Mouse (Mus musculus) CH12.LX (cell line): ENCODE results near the gene Gm20716. TPM values are rescaled to one million over a fixed set of nuclear protein-coding genes. Genes with fewer than 3 reads are reported as not detected.
A peak's percentile ranks its signal among the peaks of the same experiment; 100 is the strongest.

Experiments
- DNase-seq: peaks from one replicate; pipeline ENCODE4 v3.0.0-alpha.2; 2013; ENCODE audit errors: extremely low read depth
- H3K27ac ChIP-seq: 2 replicates; pipeline ENCODE4 v1.5.1; 2012; ENCODE audit warnings: low read depth, mild to moderate bottlenecking, control low read depth, moderate library complexity; ENCODE audit not compliant: insufficient read depth
- H3K27me3 ChIP-seq: replicated peaks from 2 replicates; pipeline ENCODE3; 2012; ENCODE audit warnings: inconsistent platforms
- H3K36me3 ChIP-seq, 2 experiments: replicated peaks in 1 of 2; 2 replicates each; pipeline versions ENCODE3 to v1.6.1; 2012; ENCODE audit warnings: inconsistent platforms in 1 of 2, low read length in 1 of 2, mild to moderate bottlenecking in 1 of 2, mixed read lengths in 1 of 2, moderate library complexity in 1 of 2; ENCODE audit not compliant: control insufficient read depth in 1 of 2, insufficient read depth in 1 of 2
- H3K4me1 ChIP-seq, 2 experiments: 2 replicates each; pipeline ENCODE4 v1.6.1; 2012; ENCODE audit warnings: inconsistent platforms in 1 of 2, moderate library complexity in 1 of 2; ENCODE audit not compliant: insufficient read depth in 2 of 2, control insufficient read depth in 1 of 2
- H3K4me2 ChIP-seq: 2 replicates; pipeline ENCODE4 v1.6.1; 2012; ENCODE audit warnings: low read depth, mild to moderate bottlenecking, control low read depth; ENCODE audit not compliant: poor library complexity, insufficient read depth, severe bottlenecking
- H3K4me3 ChIP-seq, 3 experiments: fragments of 150-350 bp in 1 of 3; sonication (generic) in 1 of 3; replicated peaks in 1 of 3; 2 replicates each; pipeline versions ENCODE3 to v1.5.1; 2011 to 2012; ENCODE audit warnings: low read depth in 2 of 3, low read length in 2 of 3, mild to moderate bottlenecking in 2 of 3, moderate library complexity in 2 of 3, control low read depth in 1 of 3, improper control_type of control experiment in 1 of 3, inconsistent platforms in 1 of 3, mixed read lengths in 1 of 3; ENCODE audit not compliant: poor library complexity in 1 of 3
- H3K79me2 ChIP-seq: replicated peaks from 2 replicates; pipeline ENCODE4 v1.6.1; 2012; ENCODE audit warnings: mild to moderate bottlenecking, moderate library complexity; ENCODE audit not compliant: control insufficient read depth, poor library complexity, insufficient read depth, severe bottlenecking; ENCODE audit errors: extremely low read depth
- H3K9ac ChIP-seq: 2 replicates; pipeline ENCODE4 v1.6.1; 2012; ENCODE audit warnings: low read depth, mild to moderate bottlenecking, control low read depth, moderate library complexity; ENCODE audit not compliant: insufficient read depth
- H3K9me3 ChIP-seq: replicated peaks from 2 replicates; pipeline ENCODE3; 2012; ENCODE audit warnings: low read length, inconsistent platforms, mixed read lengths
- CHD1 ChIP-seq: IDR thresholded peaks from 2 replicates; pipeline ENCODE4 v1.6.1; 2012; ENCODE audit warnings: low read depth, low read length, improper control_type of control experiment, inconsistent platforms
- CTCF ChIP-seq, 2 experiments: IDR thresholded peaks in 1 of 2; conservative IDR thresholded peaks in 1 of 2; 2 replicates each; pipeline ENCODE4 v1.5.1; 2011 to 2012; ENCODE audit warnings: low read depth in 2 of 2, low read length in 2 of 2, improper control_type of control experiment in 1 of 2, inconsistent platforms in 1 of 2, mild to moderate bottlenecking in 1 of 2, moderate library complexity in 1 of 2
- HCFC1 ChIP-seq: IDR thresholded peaks from 2 replicates; pipeline ENCODE4 v1.6.1; 2012; ENCODE audit warnings: low read depth, mild to moderate bottlenecking, inconsistent platforms, low read length, improper control_type of control experiment
- IRF4 ChIP-seq: IDR thresholded peaks from 2 replicates; pipeline ENCODE4 v1.6.1; 2014; ENCODE audit warnings: low read depth, mild to moderate bottlenecking, inconsistent platforms, low read length, improper control_type of control experiment
- JUN ChIP-seq: IDR thresholded peaks from 2 replicates; pipeline ENCODE4 v1.6.1; 2011; ENCODE audit warnings: low read depth, mild to moderate bottlenecking, low read length, improper control_type of control experiment, moderate library complexity; ENCODE audit not compliant: insufficient read depth
- MAFK ChIP-seq: IDR thresholded peaks from 2 replicates; pipeline ENCODE4 v1.6.1; 2011; ENCODE audit warnings: low read length, improper control_type of control experiment; ENCODE audit not compliant: insufficient replicate concordance
- MAZ ChIP-seq: IDR thresholded peaks from 2 replicates; pipeline ENCODE4 v1.6.1; 2012; ENCODE audit warnings: low read depth, mild to moderate bottlenecking, inconsistent platforms, low read length, improper control_type of control experiment, moderate library complexity
- MEF2A ChIP-seq: IDR thresholded peaks from 2 replicates; pipeline ENCODE4 v1.6.1; 2014; ENCODE audit warnings: low read depth, mild to moderate bottlenecking, inconsistent platforms, low read length, improper control_type of control experiment, borderline replicate concordance
- MXI1 ChIP-seq: IDR thresholded peaks from 2 replicates; pipeline ENCODE4 v1.6.1; 2011; ENCODE audit warnings: mild to moderate bottlenecking, low read depth, low read length, improper control_type of control experiment
- NELFE ChIP-seq: IDR thresholded peaks from 2 replicates; pipeline ENCODE4 v1.6.1; 2011; ENCODE audit warnings: low read depth, low read length, improper control_type of control experiment
- POLR2AphosphoS2 ChIP-seq: IDR thresholded peaks from 2 replicates; pipeline ENCODE4 v1.6.1; 2011; ENCODE audit warnings: low read depth, low read length, improper control_type of control experiment
- RAD21 ChIP-seq: IDR thresholded peaks from 2 replicates; pipeline ENCODE4 v1.6.1; 2011; ENCODE audit warnings: low read depth, mild to moderate bottlenecking, low read length, improper control_type of control experiment, moderate library complexity
- SMC3 ChIP-seq: IDR thresholded peaks from 2 replicates; pipeline ENCODE4 v1.6.1; 2011; ENCODE audit warnings: low read depth, low read length, improper control_type of control experiment
- TCF12 ChIP-seq: IDR thresholded peaks from 2 replicates; pipeline ENCODE4 v1.6.1; 2014; ENCODE audit warnings: low read depth, mild to moderate bottlenecking, inconsistent platforms, low read length, improper control_type of control experiment
- UBTF ChIP-seq: IDR thresholded peaks from 2 replicates; pipeline ENCODE4 v1.6.1; 2012; ENCODE audit warnings: low read depth, mild to moderate bottlenecking, inconsistent platforms, low read length, improper control_type of control experiment, moderate library complexity
- USF2 ChIP-seq: conservative IDR thresholded peaks from 2 replicates; pipeline ENCODE4 v1.6.1; 2011; ENCODE audit warnings: low read depth, low read length, improper control_type of control experiment
- ZC3H11A ChIP-seq: IDR thresholded peaks from 2 replicates; pipeline ENCODE4 v1.6.1; 2012; ENCODE audit warnings: low read depth, mild to moderate bottlenecking, inconsistent platforms, low read length, improper control_type of control experiment
- ZNF384 ChIP-seq: IDR thresholded peaks from 2 replicates; pipeline ENCODE4 v1.6.1; 2012; ENCODE audit warnings: low read depth, low read length, improper control_type of control experiment, inconsistent platforms
- dilution Hi-C: fragments of 300-500 bp; cut with MboI; formaldehyde crosslinking; loops from 2 replicates; pipeline ENCODE4 v1.14.3; 2020; ENCODE audit warnings: low sequenced_read_pairs; ENCODE audit not compliant: extremely low pct_unique_long_range_greater_than_20kb, extremely low pct_ligation_motif_present
- in situ Hi-C: fragments of 300-500 bp; cut with MboI; formaldehyde crosslinking; loops from 3 replicates; pipeline ENCODE4 v1.14.3; 2019; ENCODE audit warnings: low sequenced_read_pairs, low pct_ligation_motif_present, low pct_unique_long_range_greater_than_20kb, mixed read lengths
- polyA plus RNA-seq: library from polyadenylated mRNA; unstranded; fragments of >175 nt; gene quantifications from 2 replicates; pipeline ENCODE4 v1.2.1, GENCODE M21; 2012; ENCODE audit warnings: low read depth; ENCODE audit not compliant: insufficient read length
- total RNA-seq, 2 experiments: library from RNA; depleted of rRNA; stranded (reverse); fragments of 300-350 nt in 1 of 2; fragments of >200 nt in 1 of 2; gene quantifications; 2 replicates each; pipeline ENCODE4 v1.2.3; 2012 to 2014

Gm20716 gene
- total and polyA plus RNA-seq, 3 experiments = 27.8 to 34.8 (median 28.6) TPM

DNA sequence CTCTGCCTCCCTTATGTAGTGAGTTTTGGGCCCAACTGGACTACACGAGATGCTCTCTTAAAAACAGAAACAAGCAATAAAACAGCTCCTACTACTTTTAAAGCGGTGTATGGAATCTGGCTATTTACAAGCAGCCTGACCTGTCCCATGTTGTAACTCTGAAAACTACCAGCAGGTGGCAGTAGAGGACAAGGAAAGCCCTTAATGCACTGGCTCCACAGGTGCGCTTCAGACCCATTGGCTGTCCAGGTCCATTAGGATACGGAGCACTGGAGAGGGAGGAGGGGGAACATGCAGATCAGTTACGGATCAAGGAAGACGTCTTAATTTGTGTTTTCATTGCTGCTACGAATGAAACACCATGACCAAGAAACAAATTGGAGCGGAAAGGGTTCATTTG is 20.1 kb upstream of the Gm20716 start:
- Histone ChIP-seq H3K4me1 (no peaks in the 10 kb centered on the region; a peak in 1 of 4 replicates), H3K27ac (no peak overlapping the region), H3K79me2 (no peaks in the 10 kb centered on the region), H3K4me3 (no peak overlapping the region), H3K9me3 (no peaks in the 10 kb centered on the region), H3K9ac (no peak overlapping the region), H3K27me3 (peaks cover 37% of the 10 kb centered on the region), H3K36me3 (no peaks in the 10 kb centered on the region), H3K4me2 (no peak overlapping the region)
- DNase-seq = peak; percentile 84
- peak; percentile 26; the same call in 1 of the 2 replicates for TF ChIP-seq TCF12
- peak; percentile 79 for TF ChIP-seq SMC3
- no peak for TF ChIP-seq HCFC1
- TF ChIP-seq ZC3H11A = peak; percentile 36; the same call in 1 of the 2 replicates
- TF ChIP-seq RAD21 = peak; percentile 94
- TF ChIP-seq MAFK = no peak
- no peak for TF ChIP-seq MAZ
- peak; percentile 78 to 94 for TF ChIP-seq CTCF (conservative IDR thresholded peaks at IDR 0.05 in 1 of 2, IDR thresholded peaks at IDR 0.05 in 1 of 2; ENCODE audit: low read depth in 2 of 2, low read length in 2 of 2)
- dilution Hi-C loops = no loop called here
- in situ Hi-C loops = loop anchor here (5.0 to 10.0 kb wide), 2 partner anchors 197 to 385 kb away; no protein-coding TSS in a partner anchor

DNA sequence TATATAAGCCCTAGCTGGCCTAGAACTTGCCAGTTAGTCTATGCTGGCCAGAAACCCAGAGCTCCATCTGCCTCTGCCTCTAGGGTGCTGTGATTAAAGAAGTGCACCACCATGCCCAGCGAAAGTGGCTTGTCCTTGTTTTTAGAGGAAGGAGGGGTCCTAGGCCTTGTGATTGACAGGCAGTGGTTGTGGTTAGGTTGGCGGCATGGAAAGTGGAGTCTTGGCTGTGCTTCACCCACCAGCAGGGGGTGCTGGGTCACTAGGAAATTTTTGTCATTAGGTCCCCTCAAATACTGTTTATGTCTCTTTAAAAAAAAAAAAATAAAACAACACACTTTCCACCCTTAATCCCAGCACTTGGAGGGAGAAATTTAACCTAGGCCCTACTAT is 18.7 kb upstream of the Gm20716 start:
- no peak for TF ChIP-seq ZC3H11A
- TF ChIP-seq MEF2A = no peak
- TF ChIP-seq CHD1 = no peak
- no peak for TF ChIP-seq IRF4
- no peak for TF ChIP-seq NELFE
- TF ChIP-seq JUN = no peak
- no peak for TF ChIP-seq MXI1
- peak; percentile 72 for TF ChIP-seq ZNF384
- no peak for TF ChIP-seq TCF12
- no peak for TF ChIP-seq USF2
- TF ChIP-seq POLR2AphosphoS2 = no peak
- TF ChIP-seq RAD21 = peak; percentile 44
- TF ChIP-seq CTCF (conservative IDR thresholded peaks at IDR 0.05 in 1 of 2, IDR thresholded peaks at IDR 0.05 in 1 of 2; ENCODE audit: low read depth in 2 of 2, low read length in 2 of 2) = peak; percentile 28 to 66; a peak in 3 of 4 replicates
- no peak for TF ChIP-seq UBTF
- H3K27me3 ChIP-seq = peaks cover 42% of the 10 kb centered on the region

More for the DNA sequence above, 18.7 kb upstream of the Gm20716 start:
- Histone ChIP-seq H3K9me3 (no peaks in the 10 kb centered on the region), H3K27ac (no peak overlapping the region), H3K4me3 (no peak overlapping the region), H3K9ac (no peak overlapping the region), H3K4me2 (no peak overlapping the region), H3K36me3 (no peaks in the 10 kb centered on the region), H3K4me1 (no peaks in the 10 kb centered on the region; a peak in 1 of 4 replicates), H3K79me2 (no peaks in the 10 kb centered on the region)
- in situ Hi-C loops = no loop called here
- DNase-seq = peak; percentile 66
- dilution Hi-C loops = no loop called here
